Mouse (Mus musculus) layer of hippocampus, adult 8-10 months (tissue): ENCODE data around the gene Zfp597. TPM values are rescaled to one million over a fixed set of nuclear protein-coding genes. Genes with fewer than 3 reads are reported as not detected.

Experiments used
- microRNA-seq, 2 experiments: library from miRNA; unstranded; fragments of <30 nt; microRNA quantifications; one replicate each; pipeline ENCODE4 v1.2.0; 2022
- total RNA-seq, 4 experiments: library from RNA; stranded (reverse); gene quantifications; 2 replicates each; pipeline ENCODE4 v1.2.4; 2022

Zfp597 gene
- total RNA-seq, 4 experiments from 2014 or later = 21.3 to 29.5 (median 24.6) TPM

Small RNA genes lying within 50 kb of the gene (microRNA-seq; reads per million reads assigned to microRNA genes)
- gene Gm23493 = 0 reads per million in 2 experiments

Other genes starting within 250 kb of the Zfp597 start
- not detected for gene Mefv, start 166.5 kb downstream of the Zfp597 start, total RNA-seq
- gene Zfp263, start 140.5 kb downstream of the Zfp597 start, total RNA-seq = 10 to 100 TPM; 19.0 to 21.0 (median 20.6) TPM
- gene Olfr15, start 53.7 kb downstream of the Zfp597 start, total RNA-seq = not detected
- 1 to 10 TPM; 4.1 to 5.0 (median 4.3) TPM for gene Zfp174, start 37.3 kb downstream of the Zfp597 start, total RNA-seq
- gene Naa60, start 12.2 kb downstream of the Zfp597 start, total RNA-seq = 100 to 1,000 TPM in 3 of 4 experiments, 10 to 100 TPM in 1; 96.9 to 125 (median 103) TPM
- gene Gm20695, start 87 bp upstream of the Zfp597 start, total RNA-seq = under 1 TPM in 1 of 4 experiments, not detected in 3; 0.68 TPM
- 1 to 10 TPM; 5.4 to 9.3 (median 7.2) TPM for gene 1700037C18Rik, start 24.1 kb upstream of the Zfp597 start, total RNA-seq
- gene Cluap1, start 24.2 kb upstream of the Zfp597 start, total RNA-seq = 10 to 100 TPM; 29.9 to 33.1 (median 31.7) TPM
- gene Nlrc3, start 92.1 kb upstream of the Zfp597 start, total RNA-seq = 1 to 10 TPM; 2.5 to 3.4 (median 2.6) TPM
- gene Slx4, start 119.2 kb upstream of the Zfp597 start, total RNA-seq = 10 to 100 TPM; 39.7 to 54.5 (median 48.5) TPM
- not detected for gene Dnase1, start 152.4 kb upstream of the Zfp597 start, total RNA-seq
- gene Trap1, start 193.3 kb upstream of the Zfp597 start, total RNA-seq = 10 to 100 TPM; 73.6 to 80.6 (median 76.8) TPM